Mouse (Mus musculus) left cerebral cortex, postnatal 25 days (tissue): ENCODE results near the gene Tmem175. TPM values are rescaled to one million over a fixed set of nuclear protein-coding genes. Genes with fewer than 3 reads are reported as not detected.
"Not testable (repeated sequence)": the region's sequence is repeated elsewhere in the genome, so short reads cannot be mapped to it uniquely, and the experiment has no call there.

Source experiments
- DNase-seq, 2 experiments: peaks; one replicate each; pipeline ENCODE4 v3.0.0; 2022; ENCODE audit warnings: low spot score in 2 of 2, mixed read lengths in 1 of 2
- intact Hi-C: fragments of 180-260 bp; cut with DNase I; formaldehyde crosslinking; loops from one replicate; pipeline ENCODE4 v1.15.1; 2025
- total RNA-seq, 2 experiments: library from RNA; stranded (reverse); gene quantifications; 2 replicates each; pipeline ENCODE4 v1.2.3; 2021

Tmem175 gene
- total RNA-seq = 10 to 100 TPM; 37.4 to 42.1 TPM

GRCm38 (mm10) chr5:108629634-108630483 is at the start of gene Tmem175, which contains the start of gene Gak:
Gene Tmem175 (plus strand): TSS chr5:108629770.
Gene Gak (minus strand): TSS chr5:108629755.
- intact Hi-C loops = no loop called here

GRCm38 (mm10) chr5:108581361-108581891 is 48.1 kb upstream of the Tmem175 start:
- DNase-seq = peak; percentile 62 to 92
- intact Hi-C loops = loop anchor here (5.0 kb wide), 1 partner anchor 149 kb away; the partner anchor contains the start of gene Atp5k

More at GRCm38 (mm10) chr5:108629634-108630483, at the start of gene Tmem175, which contains the start of gene Gak:
- DNase-seq = peak; percentile 95 to 96

DNA sequence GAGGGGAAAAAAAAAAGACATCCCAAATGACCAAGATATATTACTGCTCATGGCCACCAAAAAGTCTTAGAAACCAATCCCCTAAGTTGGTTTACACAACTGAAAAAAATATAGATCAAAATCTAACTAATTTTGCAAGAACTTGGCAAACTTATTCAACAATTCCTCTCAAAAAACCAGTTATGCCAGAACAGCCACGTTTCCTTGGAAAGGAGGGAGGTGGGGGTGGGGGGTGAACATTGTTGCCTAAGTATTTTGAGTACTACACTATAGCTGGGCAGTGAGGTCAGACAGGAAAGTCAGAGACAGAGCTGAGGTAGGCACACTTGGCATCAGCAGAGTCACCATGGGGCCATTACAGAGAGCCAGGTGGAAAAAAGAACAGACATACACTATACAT is 29.6 kb upstream of the Tmem175 start:
- intact Hi-C loops = no loop called here
- DNase-seq = no peak

DNA sequence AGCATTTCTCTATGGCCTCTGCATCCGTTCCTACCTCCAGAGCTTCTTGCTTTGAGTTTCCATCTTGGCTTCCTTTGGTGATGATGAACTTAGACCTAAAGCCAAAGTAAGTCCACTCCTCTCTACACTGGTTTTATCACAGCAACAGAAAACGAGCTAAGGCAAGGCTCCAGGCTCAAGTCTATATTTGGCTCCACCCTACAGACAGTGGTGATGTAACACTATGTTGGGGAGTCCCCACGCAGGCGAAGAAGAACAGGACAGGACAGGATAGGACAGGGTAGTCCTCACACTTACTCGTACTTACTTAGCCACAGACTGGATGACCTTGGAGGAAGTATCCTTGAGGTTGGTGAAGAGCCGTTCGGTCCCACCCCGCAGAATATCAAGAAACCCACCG is 27.0 kb upstream of the Tmem175 start:
- DNase-seq = peak in 1 of 2 experiments; percentile 75

GRCm38 (mm10) chr5:108610426-108610825 is 19.1 kb upstream of the Tmem175 start:
- no peak for DNase-seq
- intact Hi-C loops = no loop called here

More for the DNA sequence above, 27.0 kb upstream of the Tmem175 start:
- intact Hi-C loops = no loop called here

DNA sequence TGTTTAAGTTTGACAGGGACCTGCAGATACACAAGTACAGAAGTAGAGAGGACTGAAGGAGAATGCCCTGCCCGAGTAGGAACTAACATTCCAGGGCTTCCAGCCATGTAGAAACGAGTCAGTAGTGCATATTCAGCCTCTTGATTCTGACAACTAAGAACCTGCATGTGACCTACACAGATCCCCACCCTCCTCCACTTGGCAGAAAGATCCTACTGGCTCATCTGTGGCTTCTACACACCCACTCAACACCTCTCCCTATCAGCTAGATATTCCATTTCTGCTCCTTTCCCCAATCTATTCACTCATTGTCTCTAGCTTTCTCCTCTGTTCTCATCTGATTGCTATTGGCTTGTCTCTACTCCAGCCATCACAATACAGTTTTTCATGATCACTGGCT is 7.7 kb upstream of the Tmem175 start:
- peak in 1 of 2 experiments; percentile 68 for DNase-seq
- intact Hi-C loops = no loop called here

DNA sequence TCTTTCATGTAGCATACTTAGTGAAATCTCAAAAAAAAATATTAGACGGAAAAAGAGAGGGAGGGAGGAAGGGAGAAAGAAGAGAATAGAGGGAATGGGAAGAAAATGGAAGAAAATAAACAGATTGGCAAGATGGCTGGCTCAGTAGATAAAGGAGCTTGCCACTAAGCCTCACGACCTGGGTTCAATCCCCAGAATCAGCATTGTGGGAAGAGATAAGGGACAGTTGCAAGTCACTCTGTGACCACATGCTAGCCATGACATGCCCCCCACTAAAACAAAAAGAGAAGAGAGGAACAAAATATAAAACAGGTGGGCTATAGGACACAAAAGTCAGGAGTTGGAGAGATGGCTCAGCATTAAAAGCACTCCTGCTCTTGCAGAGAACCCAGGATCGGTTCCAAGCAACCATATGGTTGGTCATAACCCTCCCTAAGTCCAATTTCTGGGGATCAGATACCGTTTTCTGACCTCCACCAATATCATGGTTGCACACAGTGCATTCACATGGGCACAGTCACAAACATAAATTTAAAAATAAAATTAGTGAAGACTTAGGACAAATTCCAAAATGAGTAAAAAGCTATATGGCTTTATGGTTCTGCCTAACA is 3.4 kb upstream of the Tmem175 start:
- no peak for DNase-seq
- intact Hi-C loops = no loop called here

GRCm38 (mm10) chr5:108628891-108629633 is 508 bp upstream of the Tmem175 start:
- no peak for DNase-seq
- intact Hi-C loops = no loop called here

GRCm38 (mm10) chr5:108633676-108634075 is 4.1 kb downstream of the Tmem175 start:
- intact Hi-C loops = no loop called here

GRCm38 (mm10) chr5:108634088-108634487 is 4.5 kb downstream of the Tmem175 start:
- DNase-seq, intact Hi-C loops: not testable (repeated sequence)

More at GRCm38 (mm10) chr5:108633676-108634075, 4.1 kb downstream of the Tmem175 start:
- DNase-seq = no peak

DNA sequence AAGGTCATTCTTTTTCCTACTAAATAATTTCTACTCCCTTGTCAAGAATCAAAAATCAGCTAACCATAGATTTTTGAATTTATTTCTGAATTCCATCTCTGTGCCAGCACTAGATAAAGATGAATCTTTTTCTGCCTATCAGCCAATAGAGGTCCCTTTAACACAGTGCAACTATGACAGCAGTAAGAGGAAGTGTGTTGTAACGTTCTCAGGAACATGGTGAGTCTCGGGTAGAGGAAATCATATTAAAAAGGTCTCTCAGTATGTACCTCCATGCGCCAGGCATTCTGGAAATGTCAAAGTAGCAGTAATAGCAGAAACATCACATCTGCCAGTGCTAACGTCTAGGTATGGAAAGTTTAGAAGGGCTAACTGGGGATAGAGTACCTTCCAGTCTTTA is 6.6 kb downstream of the Tmem175 start:
- intact Hi-C loops = no loop called here

DNA sequence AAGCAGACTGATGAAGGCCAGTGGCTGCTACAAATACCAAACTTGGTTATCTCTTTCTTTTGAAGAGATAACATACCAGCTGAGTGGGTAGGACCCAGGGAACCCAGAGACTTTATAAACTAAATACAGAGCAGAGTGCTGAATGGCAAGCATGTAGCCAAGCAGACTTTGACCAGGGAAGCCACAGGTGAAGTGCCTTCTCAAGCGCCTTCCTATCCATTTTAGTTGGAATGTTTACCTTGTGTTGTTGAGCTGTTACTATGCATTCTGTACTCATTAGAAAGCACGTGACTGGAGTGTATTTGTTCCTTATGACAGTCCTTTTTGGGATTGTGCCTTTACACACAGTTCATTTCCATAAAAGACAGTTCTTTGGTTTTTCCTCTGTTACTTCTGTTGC is 14.1 kb downstream of the Tmem175 start:
- DNase-seq = no peak
- intact Hi-C loops = loop anchor here (5.0 kb wide), 1 partner anchor 211 kb away; the partner anchor contains the start of gene Atp5k

More for the DNA sequence above, 6.6 kb downstream of the Tmem175 start:
- no peak for DNase-seq

GRCm38 (mm10) chr5:108645651-108646342 is 16.2 kb downstream of the Tmem175 start:
- peak in 1 of 2 experiments; percentile 66 for DNase-seq
- intact Hi-C loops = no loop called here

DNA sequence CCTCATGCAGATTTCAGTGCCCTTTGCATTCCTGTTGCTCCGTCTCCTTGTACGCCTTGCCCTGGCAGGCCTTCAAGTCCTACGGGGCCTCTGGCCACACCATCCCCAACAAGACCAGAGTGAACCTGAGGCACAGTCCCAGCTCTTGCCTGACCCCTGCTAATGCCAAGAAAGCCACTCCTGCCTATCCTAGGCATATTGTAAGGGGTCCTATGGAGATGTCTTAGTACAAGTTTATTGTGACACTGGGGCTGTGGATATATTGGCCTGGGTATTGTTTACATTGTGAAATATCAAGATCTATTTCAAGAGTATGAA is 16.7 kb downstream of the Tmem175 start:
- intact Hi-C loops = no loop called here
- peak in 1 of 2 experiments; percentile 1 for DNase-seq

DNA sequence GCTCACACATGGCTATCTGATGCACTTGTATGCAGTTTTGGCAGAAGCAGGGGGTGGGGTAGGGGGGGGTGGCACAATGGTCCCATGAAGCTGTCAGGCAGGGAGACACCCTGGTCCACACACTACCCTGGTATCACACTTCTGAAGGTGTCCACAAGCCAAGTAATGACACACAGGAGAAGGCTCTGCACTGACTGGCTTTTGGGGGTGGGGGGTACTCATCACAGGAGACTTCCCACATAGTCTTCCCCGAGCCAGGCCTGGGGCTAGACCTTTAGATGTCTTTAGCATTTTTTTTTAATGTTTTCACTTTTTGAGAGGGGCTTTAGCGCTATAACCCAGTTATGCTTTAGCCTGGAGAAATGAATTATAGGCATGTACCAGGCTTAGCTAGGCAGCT is 17.7 kb downstream of the Tmem175 start:
- no peak for DNase-seq
- intact Hi-C loops = no loop called here

- DNase-seq = peak in 1 of 2 experiments; percentile 1
- intact Hi-C loops = no loop called here
These were observed 18.4 kb downstream of the Tmem175 start for GRCm38 (mm10) chr5:108647820-108648465.

- no peak for DNase-seq
- intact Hi-C loops = no loop called here
These were observed 19.5 kb downstream of the Tmem175 start for GRCm38 (mm10) chr5:108648937-108649576.

DNA sequence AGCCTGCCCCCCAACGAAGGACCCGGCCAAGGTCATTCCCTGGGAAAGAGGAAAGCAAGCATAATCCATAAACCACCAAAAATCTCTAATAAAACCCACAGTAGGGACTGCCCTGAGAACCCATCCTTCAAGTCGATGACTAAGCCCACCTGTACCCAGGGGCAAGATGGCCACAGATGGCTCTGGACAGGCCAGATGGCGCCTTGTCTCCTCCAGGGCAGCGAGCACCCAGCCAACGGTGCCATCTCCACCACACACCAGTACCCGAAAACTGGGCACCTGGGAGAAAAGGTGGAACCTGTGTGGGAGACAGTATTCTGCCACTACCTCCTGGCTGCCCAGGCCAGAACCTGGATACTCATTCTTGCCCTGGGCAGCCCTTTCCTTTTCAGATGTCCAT is 20.8 kb downstream of the Tmem175 start:
- intact Hi-C loops = loop anchor here (5.0 kb wide), 1 partner anchor 223 kb away; no protein-coding TSS in a partner anchor
- DNase-seq = no peak
